Mouse (Mus musculus) MEL (cell line): ENCODE measurements around the gene Mcpt8. TPM values are rescaled to one million over a fixed set of nuclear protein-coding genes. Genes with fewer than 3 reads are reported as not detected.

Experiments used
- polyA plus RNA-seq, 2 experiments: library from polyadenylated mRNA; stranded (reverse) in 1 of 2; unstranded in 1 of 2; fragments of >175 nt in 1 of 2; fragments of >200 nt in 1 of 2; gene quantifications; 2 replicates each; pipeline versions ENCODE4 v1.2.1 to v1.2.4; 2012; ENCODE audit warnings: low replicate concordance in 2 of 2, low read depth in 1 of 2; ENCODE audit not compliant: insufficient read length in 2 of 2, insufficient read depth in 1 of 2, missing spikeins in 1 of 2
- total RNA-seq: library from RNA; depleted of rRNA; stranded (reverse); fragments of 300-350 nt; gene quantifications from 2 replicates; pipeline ENCODE4 v1.2.3, GENCODE M21; 2012; rRNA removed

The Mcpt8 gene
- total and polyA plus RNA-seq, 3 experiments, result not detected

Other genes with a start within 250 kb of the Mcpt8 start
- gene Nynrin, start 231.3 kb downstream of the Mcpt8 start, total RNA-seq, result not detected in 2 replicates
- not detected for gene Nynrin, start 231.3 kb downstream of the Mcpt8 start, polyA plus RNA-seq
- gene Cbln3, start 200.9 kb downstream of the Mcpt8 start, total RNA-seq, result not detected in 2 replicates
- gene Cbln3, start 200.9 kb downstream of the Mcpt8 start, polyA plus RNA-seq, result under 1 TPM in 1 of 2 experiments, not detected in 1; 0.19 TPM
- gene Khnyn, start 200.3 kb downstream of the Mcpt8 start, total RNA-seq, result 5.2 and 6.0 TPM in 2 replicates
- 10 to 100 TPM in 1 of 2 experiments, not detected in 1; 13.3 TPM for gene Khnyn, start 200.3 kb downstream of the Mcpt8 start, polyA plus RNA-seq
- gene Sdr39u1, start 185.0 kb downstream of the Mcpt8 start, total RNA-seq, result 1.1 TPM in 2 replicates
- gene Sdr39u1, start 185.0 kb downstream of the Mcpt8 start, polyA plus RNA-seq, result 1 to 10 TPM in 1 of 2 experiments, not detected in 1; 2.3 TPM
- 0.19 TPM in 1 of 2 replicates, not detected in the other for gene Cma1, start 140.6 kb downstream of the Mcpt8 start, total RNA-seq
- gene Cma1, start 140.6 kb downstream of the Mcpt8 start, polyA plus RNA-seq, result under 1 TPM in 1 of 2 experiments, not detected in 1; 0.13 TPM
- gene Cma2, start 134.3 kb downstream of the Mcpt8 start, total RNA-seq, result not detected in 2 replicates
- gene Cma2, start 134.3 kb downstream of the Mcpt8 start, polyA plus RNA-seq, result not detected
- not detected in 2 replicates for gene Mcpt1, start 67.3 kb downstream of the Mcpt8 start, total RNA-seq
- gene Mcpt1, start 67.3 kb downstream of the Mcpt8 start, polyA plus RNA-seq, result not detected
- 0.08 TPM in 1 of 2 replicates, not detected in the other for gene Mcpt9, start 54.8 kb downstream of the Mcpt8 start, total RNA-seq
- gene Mcpt9, start 54.8 kb downstream of the Mcpt8 start, polyA plus RNA-seq, result not detected
- 5.0 and 25.6 TPM in 2 replicates for gene Mcpt2, start 43.2 kb downstream of the Mcpt8 start, total RNA-seq
- 1 to 10 TPM in 1 of 2 experiments, not detected in 1; 1.6 TPM for gene Mcpt2, start 43.2 kb downstream of the Mcpt8 start, polyA plus RNA-seq
- gene Mcpt4, start 23.0 kb downstream of the Mcpt8 start, total RNA-seq, result not detected in 2 replicates
- not detected for gene Mcpt4, start 23.0 kb downstream of the Mcpt8 start, polyA plus RNA-seq
- gene Ctsg, start 17.3 kb upstream of the Mcpt8 start, total RNA-seq, result not detected in 2 replicates
- gene Ctsg, start 17.3 kb upstream of the Mcpt8 start, polyA plus RNA-seq, result not detected
- not detected in 2 replicates for gene Gzme, start 35.4 kb upstream of the Mcpt8 start, total RNA-seq
- not detected for gene Gzme, start 35.4 kb upstream of the Mcpt8 start, polyA plus RNA-seq
- not detected in 2 replicates for gene Gzmd, start 47.3 kb upstream of the Mcpt8 start, total RNA-seq
- not detected for gene Gzmd, start 47.3 kb upstream of the Mcpt8 start, polyA plus RNA-seq
- not detected in 2 replicates for gene Gzmg, start 74.3 kb upstream of the Mcpt8 start, total RNA-seq
- not detected for gene Gzmg, start 74.3 kb upstream of the Mcpt8 start, polyA plus RNA-seq
- not detected in 2 replicates for gene Gzmn, start 89.3 kb upstream of the Mcpt8 start, total RNA-seq
- gene Gzmn, start 89.3 kb upstream of the Mcpt8 start, polyA plus RNA-seq, result not detected
- gene Gzmf, start 126.1 kb upstream of the Mcpt8 start, total RNA-seq, result not detected in 2 replicates
- not detected for gene Gzmf, start 126.1 kb upstream of the Mcpt8 start, polyA plus RNA-seq
- not detected in 2 replicates for gene Gzmc, start 149.4 kb upstream of the Mcpt8 start, total RNA-seq
- gene Gzmc, start 149.4 kb upstream of the Mcpt8 start, polyA plus RNA-seq, result not detected
- gene Gzmb, start 177.0 kb upstream of the Mcpt8 start, total RNA-seq, result 1.4 and 1.7 TPM in 2 replicates
- gene Gzmb, start 177.0 kb upstream of the Mcpt8 start, polyA plus RNA-seq, result under 1 TPM in 1 of 2 experiments, not detected in 1; 0.64 TPM